Comparison of ENCODE assay signal across 20 mouse cellular contexts in the genomic region with DNA sequence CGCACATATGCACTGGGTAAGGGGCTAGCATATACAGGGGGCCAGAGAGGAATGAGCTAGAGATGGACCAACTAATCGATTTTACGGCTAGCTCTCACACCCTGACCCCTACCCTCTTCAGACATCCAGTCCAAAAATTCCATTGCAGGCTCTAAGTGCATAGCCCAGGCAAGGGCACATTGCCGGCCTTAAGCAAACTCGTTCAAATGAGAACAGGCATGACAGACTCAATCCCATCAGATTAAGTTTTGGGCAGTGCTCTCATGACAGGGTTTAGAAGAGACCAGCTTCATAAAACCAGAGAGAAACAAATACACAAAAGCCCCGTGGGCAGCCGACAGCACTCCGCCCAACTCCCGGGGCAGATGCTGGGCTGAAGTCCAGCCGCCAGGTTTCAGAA. TPM values are rescaled to one million over a fixed set of nuclear protein-coding genes. Genes with fewer than 3 reads are reported as not detected.
A peak's percentile ranks its signal among the peaks of the same experiment; 100 is the strongest.
DNase-seq lines count a peak whose midpoint lies in the region; ATAC-seq and TF ChIP-seq lines count a peak whose summit lies in the region.
"Had no signal": no experiment of that assay in that cellular context is flagged by ENCODE, and none has a peak within 500 bp of the region (broad histone marks: within the 10 kb centered on the region; RNA-seq: fewer than 3 reads in every experiment).

No protein-coding gene starts in this region.

- H3K9ac ChIP-seq in heart, embryonic 14.5 days (ENCODE audit: low read length) = peak overlapping the region; percentile 52; the same call in 1 of the 2 replicates
- H3K9ac ChIP-seq in midbrain, embryonic 15.5 days = no peak overlapping the region
- H3K9ac ChIP-seq: limb, embryonic 13.5 days; liver, embryonic 13.5 days; lung, embryonic 15.5 days had no signal

- H3K79me2 ChIP-seq in myocyte (ENCODE audit: control insufficient read depth, insufficient read depth) = peaks cover 92% of the 10 kb centered on the region

- H3K4me1 ChIP-seq in heart, embryonic 14.5 days (ENCODE audit: control insufficient read depth in 2 of 2, insufficient read depth in 2 of 2, low read length in 2 of 2) = peaks cover 38 to 59% of the 10 kb centered on the region in 2 experiments
- peaks cover 23% of the 10 kb centered on the region for H3K4me1 ChIP-seq in midbrain, embryonic 15.5 days

- no peak for DNase-seq in frontal cortex, postnatal 14 days (ENCODE audit: low spot score in 2 of 2)
- no peak for DNase-seq in heart, adult 9 months (ENCODE audit: low spot score in 2 of 2)
- peak; percentile 45 for DNase-seq in lung, postnatal 10 days
- DNase-seq in lung, postnatal 4 days = no peak
- DNase-seq: cerebellum, adult 8-10 months; kidney, adult 2 months; kidney, postnatal 10 days; layer of hippocampus, postnatal 36 days; liver, embryonic 13.5 days; retina, postnatal 1 day had no signal

- no peaks in the 10 kb centered on the region for H3K27me3 ChIP-seq in heart, embryonic 14.5 days (ENCODE audit: control insufficient read depth, insufficient read depth, low read length)
- H3K27me3 ChIP-seq in myocyte (ENCODE audit: control insufficient read depth, insufficient read depth, insufficient read length) = no peaks in the 10 kb centered on the region
- no peaks in the 10 kb centered on the region for H3K27me3 ChIP-seq in midbrain, embryonic 15.5 days (replicated peaks)
- H3K27me3 ChIP-seq: limb, embryonic 13.5 days; lung, embryonic 15.5 days had no signal

- ATAC-seq in frontal cortex, adult (ENCODE audit: low TSS enrichment) = 0 out of 2 replicates have a peak, but pooled peaks have one; percentile 0
- no peak for ATAC-seq in heart, embryonic 14.5 days (ENCODE audit: insufficient number of reproducible peaks, insufficient read depth, low FRiP score, low read depth)
- ATAC-seq in midbrain, embryonic 15.5 days (replicated peaks) = no peak
- ATAC-seq: CD4-positive, CD25-positive, alpha-beta regulatory T cell, adult 4 months; forebrain, embryonic 14.5 days; midbrain, embryonic 16.5 days had no signal

- WGBS in heart, embryonic 14.5 days = 62% methylated on average over 10 of the region's 10 CpGs
- WGBS in midbrain, embryonic 15.5 days = 53% methylated on average over 10 of the region's 10 CpGs

- peaks cover 3% of the 10 kb centered on the region; the same call in 1 of the 2 replicates for H3K36me3 ChIP-seq in heart, embryonic 14.5 days (ENCODE audit: control insufficient read depth, insufficient read depth, low read length)
- no peaks in the 10 kb centered on the region for H3K36me3 ChIP-seq in myocyte (ENCODE audit: control insufficient read depth, insufficient read depth)
- H3K36me3 ChIP-seq in midbrain, embryonic 15.5 days (replicated peaks) = no peaks in the 10 kb centered on the region
- H3K36me3 ChIP-seq: limb, embryonic 13.5 days; liver, embryonic 13.5 days; lung, embryonic 15.5 days had no signal

- H3K9me3 ChIP-seq in heart, embryonic 14.5 days (ENCODE audit: control insufficient read depth, low read length) = no peaks in the 10 kb centered on the region
- no peaks in the 10 kb centered on the region for H3K9me3 ChIP-seq in midbrain, embryonic 15.5 days
- H3K9me3 ChIP-seq: limb, embryonic 13.5 days; liver, embryonic 13.5 days; lung, embryonic 15.5 days had no signal

- TF ChIP-seq POLR2A in myocyte (IDR thresholded peaks at IDR 0.05; ENCODE audit: insufficient read length, low read depth) = no peak

- peak overlapping the region; percentile 47 for H3K4me2 ChIP-seq in heart, embryonic 14.5 days (ENCODE audit: low read length)
- peak overlapping the region; percentile 69 for H3K4me2 ChIP-seq in myocyte (ENCODE audit: low read depth)
- no peak overlapping the region for H3K4me2 ChIP-seq in midbrain, embryonic 15.5 days
- H3K4me2 ChIP-seq: limb, embryonic 13.5 days; liver, embryonic 13.5 days; lung, embryonic 15.5 days had no signal

- 0 out of 4 replicates have a peak overlapping the region, but pooled peaks of 1 of the 2 experiments have one; percentile 4 for H3K4me3 ChIP-seq in heart, embryonic 14.5 days (ENCODE audit: control insufficient read depth in 1 of 2, insufficient read depth in 1 of 2, low read depth in 1 of 2, low read length in 2 of 2)
- no peak overlapping the region for H3K4me3 ChIP-seq in myocyte
- H3K4me3 ChIP-seq in midbrain, embryonic 15.5 days = no peak overlapping the region
- H3K4me3 ChIP-seq: erythroblast, embryonic 14.5 days; limb, embryonic 13.5 days; liver, embryonic 13.5 days; lung, embryonic 15.5 days had no signal

- peak overlapping the region; percentile 89 to 91 for H3K27ac ChIP-seq in heart, embryonic 14.5 days (replicated peaks in 1 of 2; ENCODE audit: control insufficient read depth in 1 of 2, insufficient read depth in 1 of 2, low read depth in 2 of 2, low read length in 2 of 2)
- H3K27ac ChIP-seq in midbrain, embryonic 15.5 days = no peak overlapping the region
- H3K27ac ChIP-seq: limb, embryonic 13.5 days; liver, embryonic 13.5 days had no signal

- H3ac ChIP-seq in myocyte (ENCODE audit: control insufficient read depth, insufficient read length) = no peak overlapping the region

TF ChIP-seq in myocyte, 11 proteins besides CTCF, POLR2A, EP300 and RAD21:
- TF ChIP-seq E2F4 (IDR thresholded peaks at IDR 0.05; ENCODE audit: insufficient read depth) (no peak), CEBPB (IDR thresholded peaks at IDR 0.05; ENCODE audit: insufficient read depth, poor library complexity, severe bottlenecking) (no peak), MYOD1 (IDR thresholded peaks at IDR 0.05; ENCODE audit: control insufficient read depth in 1 of 3, insufficient read length in 2 of 3, low read depth in 2 of 3) (no peak), SRF (IDR thresholded peaks at IDR 0.05; ENCODE audit: control insufficient read depth, insufficient read length, low read depth) (no peak), USF1 (IDR thresholded peaks at IDR 0.05; ENCODE audit: low read depth) (no peak), TCF12 (IDR thresholded peaks at IDR 0.05; ENCODE audit: insufficient read depth, poor library complexity, severe bottlenecking) (no peak), TCF3 (IDR thresholded peaks at IDR 0.05; ENCODE audit: insufficient read length, low read depth) (no peak), POLR2AphosphoS2 (IDR thresholded peaks at IDR 0.05; ENCODE audit: insufficient read length, low read depth) (no peak), MAX (IDR thresholded peaks at IDR 0.05; ENCODE audit: low read depth) (no peak), MYOG (IDR thresholded peaks at IDR 0.05; ENCODE audit: control insufficient read depth in 1 of 3, insufficient read depth in 1 of 3, insufficient read length in 2 of 3, low read depth in 2 of 3) (no peak), REST (IDR thresholded peaks at IDR 0.05; ENCODE audit: insufficient read depth, insufficient read length) (no peak)

RNA-seq across cellular contexts. Expression of gene Mxra7, which starts 5.6 kb away (rescaled TPM):
- 15.0 and 16.7 TPM in 2 replicates for polyA plus RNA-seq in heart, embryonic 14.5 days (2014; fragmentation: Nextera tagmentation; extraction: Ambion mirVana)
- 126 TPM for polyA plus RNA-seq in myocyte (2012; fragmentation: generic; extraction: Trizol)
- polyA plus RNA-seq in midbrain, embryonic 15.5 days (2015; fragmentation: Nextera tagmentation; extraction: Ambion mirVana) = 25.1 and 26.9 TPM in 2 replicates
- polyA plus RNA-seq: CD4-positive, CD25-positive, alpha-beta regulatory T cell, adult 4 months had no signal

RNA-seq across cellular contexts. Expression of gene Mettl23, which starts 20.9 kb away (rescaled TPM):
- 70.9 and 79.2 TPM in 2 replicates for polyA plus RNA-seq in heart, embryonic 14.5 days (2014; fragmentation: Nextera tagmentation; extraction: Ambion mirVana)
- 34.0 TPM for polyA plus RNA-seq in myocyte (2012; fragmentation: generic; extraction: Trizol)
- 63.9 and 64.6 TPM in 2 replicates for polyA plus RNA-seq in midbrain, embryonic 15.5 days (2015; fragmentation: Nextera tagmentation; extraction: Ambion mirVana)

RNA-seq across cellular contexts. Expression of gene Jmjd6, which starts 21.0 kb away (rescaled TPM):
- polyA plus RNA-seq in heart, embryonic 14.5 days (2014; fragmentation: Nextera tagmentation; extraction: Ambion mirVana) = 59.0 and 63.7 TPM in 2 replicates
- polyA plus RNA-seq in myocyte (2012; fragmentation: generic; extraction: Trizol) = 55.1 TPM
- 73.8 and 75.1 TPM in 2 replicates for polyA plus RNA-seq in midbrain, embryonic 15.5 days (2015; fragmentation: Nextera tagmentation; extraction: Ambion mirVana)

RNA-seq across cellular contexts. Expression of gene Mfsd11, which starts 30.0 kb away (rescaled TPM):
- 31.9 and 39.7 TPM in 2 replicates for polyA plus RNA-seq in heart, embryonic 14.5 days (2014; fragmentation: Nextera tagmentation; extraction: Ambion mirVana)
- 40.0 TPM for polyA plus RNA-seq in myocyte (2012; fragmentation: generic; extraction: Trizol)
- 51.5 and 51.8 TPM in 2 replicates for polyA plus RNA-seq in midbrain, embryonic 15.5 days (2015; fragmentation: Nextera tagmentation; extraction: Ambion mirVana)

RNA-seq across cellular contexts. Expression of gene Srsf2, which starts 30.7 kb away (rescaled TPM):
- 566 and 569 TPM in 2 replicates for polyA plus RNA-seq in heart, embryonic 14.5 days (2014; fragmentation: Nextera tagmentation; extraction: Ambion mirVana)
- polyA plus RNA-seq in myocyte (2012; fragmentation: generic; extraction: Trizol) = 145 TPM
- polyA plus RNA-seq in midbrain, embryonic 15.5 days (2015; fragmentation: Nextera tagmentation; extraction: Ambion mirVana) = 535 and 551 TPM in 2 replicates
